Mouse (Mus musculus): ENCODE results near the gene Zfp865. TPM values are rescaled to one million over a fixed set of nuclear protein-coding genes. Genes with fewer than 3 reads are reported as not detected.

The Zfp865 gene
- total and polyA plus RNA-seq, 3 experiments = 13.8 to 16.9 (median 13.9) TPM

DNA sequence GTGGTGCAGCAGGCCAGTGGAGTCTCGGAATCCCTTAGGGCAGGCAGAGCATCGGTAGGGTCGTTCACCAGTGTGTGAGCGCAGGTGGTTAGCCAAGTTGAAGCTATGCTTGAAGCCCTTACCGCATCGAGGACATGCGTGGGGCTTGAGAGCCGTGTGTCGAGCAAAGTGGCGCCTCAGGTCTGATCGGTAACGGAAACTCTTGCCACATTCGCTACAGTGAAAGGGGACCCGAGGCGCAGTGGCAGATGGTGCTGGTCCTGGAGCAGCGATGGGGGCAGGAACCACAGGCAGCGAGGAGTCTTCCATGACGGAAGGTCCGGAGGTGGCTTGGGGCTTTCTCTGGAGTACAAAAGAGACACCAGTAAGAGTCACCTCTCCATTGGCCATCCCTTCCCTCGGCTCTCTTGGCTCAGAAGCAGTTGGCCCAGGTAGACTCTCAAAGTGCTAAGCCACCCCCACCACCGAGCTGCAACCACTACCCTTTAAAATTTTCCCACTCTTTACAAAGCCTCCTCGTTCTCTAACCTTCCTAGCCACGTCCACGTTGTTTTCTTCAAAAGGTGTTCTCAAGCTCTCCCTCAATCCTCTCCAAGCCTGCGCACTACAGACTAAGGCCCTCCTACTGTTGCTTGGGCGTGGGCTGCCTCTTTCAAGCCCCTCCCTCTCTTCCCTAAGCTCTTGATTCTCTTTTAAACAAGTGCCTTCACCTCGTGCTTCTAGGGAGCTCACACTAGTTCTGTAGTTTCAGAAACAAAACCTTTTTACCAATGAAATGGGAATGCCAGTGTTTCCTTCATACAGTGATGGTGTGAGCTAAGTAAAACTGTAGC lies 7.3 kb upstream of the Zfp865 start:
- no peak for DNase-seq
- TF ChIP-seq CTCF (IDR thresholded peaks at IDR 0.05) (no peak), POLR2A (IDR thresholded peaks at IDR 0.05; ENCODE audit: insufficient read depth, low read depth, low read length) (no peak), EP300 (IDR thresholded peaks at IDR 0.05; ENCODE audit: insufficient read depth, low read depth, low read length) (no peak)
- no peak overlapping the region for H3K27ac ChIP-seq
- no peak overlapping the region for H3K4me3 ChIP-seq
- no peaks in the 10 kb centered on the region for H3K36me3 ChIP-seq (ENCODE audit: control insufficient read depth, insufficient read depth, low read length)
- H3K79me2 ChIP-seq (replicated peaks; ENCODE audit: control insufficient read depth, insufficient read depth, low read length) = no peaks in the 10 kb centered on the region
- H3K27me3 ChIP-seq (ENCODE audit: control insufficient read depth, insufficient read depth, low read length) = no peaks in the 10 kb centered on the region
- intact Hi-C loops (cut with DNase I) = loop anchor here (2.0 to 10.0 kb wide), 3 partner anchors 16 to 358 kb away; partner anchors contain the start of genes Ppp6r1 and Zfp579
- 90% methylated on average over 27 of the region's 27 CpGs for WGBS
- H3K4me1 ChIP-seq (ENCODE audit: control insufficient read depth, insufficient read depth, low read length) = no peaks in the 10 kb centered on the region
- no peak overlapping the region for H3K9ac ChIP-seq (ENCODE audit: low read depth, low read length)

DNA sequence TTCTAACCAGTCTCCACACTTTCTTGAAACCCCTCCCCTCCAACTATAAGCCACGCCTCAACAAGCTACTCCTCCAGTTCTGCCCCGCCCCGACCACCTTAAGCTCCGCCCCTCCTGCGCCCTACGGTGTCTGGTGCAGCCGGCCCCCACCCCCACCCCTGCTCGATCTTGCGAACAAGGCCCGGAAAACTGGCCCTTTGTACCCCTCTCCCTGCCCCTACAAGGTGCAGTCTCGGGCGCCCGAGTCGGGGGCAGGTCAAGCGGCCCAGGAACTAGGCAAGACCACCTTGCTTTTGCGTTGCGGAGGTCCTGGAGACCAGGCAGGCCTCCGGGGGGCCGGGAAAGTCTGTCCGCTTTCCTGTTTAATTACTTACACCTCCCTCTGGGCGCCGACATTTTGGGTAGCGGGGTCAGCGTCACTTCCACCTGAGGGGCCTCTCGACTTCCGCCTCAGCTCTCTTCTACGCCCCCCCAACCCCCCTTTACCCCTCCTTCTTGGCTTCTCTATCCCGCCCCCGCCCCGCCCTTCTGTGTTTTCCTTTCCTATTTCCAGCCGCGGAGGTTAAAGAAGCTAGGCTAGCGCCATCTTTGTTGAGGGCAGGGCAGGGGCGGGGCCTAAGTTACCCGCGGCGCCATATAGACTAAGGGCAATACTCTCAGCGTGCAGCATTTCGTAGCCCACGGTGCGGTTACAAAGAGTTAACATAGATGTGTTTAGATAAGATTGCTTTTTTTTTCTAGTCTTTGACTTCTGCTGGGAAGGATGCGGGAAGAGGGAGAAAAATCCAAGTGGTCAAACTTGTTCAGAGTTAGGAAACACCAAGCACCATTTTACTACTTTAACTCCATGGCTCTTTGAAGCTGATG lies 5.7 kb upstream of the Zfp865 start, which contains the start of the genes Zfp524 and Fiz1:
TSS of gene Zfp524 (plus strand) at position 165 of the 867 bp plus-strand sequence.
TSS of gene Fiz1 (minus strand) at position 447 of the 867 bp plus-strand sequence.
- Histone ChIP-seq H3K27me3 (ENCODE audit: control insufficient read depth, insufficient read depth, low read length) (no peaks in the 10 kb centered on the region), H3K9ac (ENCODE audit: low read depth, low read length) (peak within 1 kb of the TSS; percentile 96), H3K27ac (peak within 1 kb of the TSS; percentile 97), H3K4me1 (ENCODE audit: control insufficient read depth, insufficient read depth, low read length) (peaks cover 2% of the 10 kb centered on the region; the same call in 1 of the 2 replicates), H3K79me2 (replicated peaks; ENCODE audit: control insufficient read depth, insufficient read depth, low read length) (no peaks in the 10 kb centered on the region), H3K36me3 (ENCODE audit: control insufficient read depth, insufficient read depth, low read length) (no peaks in the 10 kb centered on the region), H3K4me3 (peak within 1 kb of the TSS; percentile 87)
- under 1% methylated on average over 42 of the region's 42 CpGs for WGBS
- peak; percentile 96 to 99 for DNase-seq
- TF ChIP-seq POLR2A (IDR thresholded peaks at IDR 0.05; ENCODE audit: insufficient read depth, low read depth, low read length) (0 out of 2 replicates have a peak, but pooled peaks have one; percentile 28), EP300 (IDR thresholded peaks at IDR 0.05; ENCODE audit: insufficient read depth, low read depth, low read length) (no peak)
- intact Hi-C loops (cut with DNase I) = loop anchor here (1.0 to 10.0 kb wide), 4 partner anchors 48 to 360 kb away; partner anchors contain the start of genes Ppp6r1, U2af2 and Ube2s

GRCm38 (mm10) chr7:5015118-5016001 lies 4.8 kb upstream of the Zfp865 start, which contains the start of gene Gm44973:
TSS of gene Gm44973 (plus strand) at chr7:5015496.
- intact Hi-C loops (cut with DNase I) = loop anchor here (1.0 to 10.0 kb wide), 3 partner anchors 47 to 361 kb away; partner anchors contain the start of genes Ppp6r1, U2af2 and Ube2s
- TF ChIP-seq CTCF (IDR thresholded peaks at IDR 0.05) (no peak; the same call in 1 of the 2 replicates), POLR2A (IDR thresholded peaks at IDR 0.05; ENCODE audit: insufficient read depth, low read depth, low read length) (peak; percentile 54), EP300 (IDR thresholded peaks at IDR 0.05; ENCODE audit: insufficient read depth, low read depth, low read length) (no peak)
- Histone ChIP-seq H3K36me3 (ENCODE audit: control insufficient read depth, insufficient read depth, low read length) (no peaks in the 10 kb centered on the region), H3K4me1 (ENCODE audit: control insufficient read depth, insufficient read depth, low read length) (peaks cover 3% of the 10 kb centered on the region; the same call in 1 of the 2 replicates), H3K9ac (ENCODE audit: low read depth, low read length) (peak within 1 kb of the TSS; percentile 96), H3K4me3 (peak within 1 kb of the TSS; percentile 87), H3K27ac (peak within 1 kb of the TSS; percentile 97), H3K27me3 (ENCODE audit: control insufficient read depth, insufficient read depth, low read length) (no peaks in the 10 kb centered on the region), H3K79me2 (replicated peaks; ENCODE audit: control insufficient read depth, insufficient read depth, low read length) (no peaks in the 10 kb centered on the region)
- DNase-seq = peak; percentile 94 to 96
- under 1% methylated on average over 72 of the region's 76 CpGs for WGBS

- peaks cover 3% of the 10 kb centered on the region; the same call in 1 of the 2 replicates for H3K4me1 ChIP-seq (ENCODE audit: control insufficient read depth, insufficient read depth, low read length)
- H3K9ac ChIP-seq (ENCODE audit: low read depth, low read length) = peak overlapping the region; percentile 94
- TF ChIP-seq POLR2A (IDR thresholded peaks at IDR 0.05; ENCODE audit: insufficient read depth, low read depth, low read length) (no peak), CTCF (IDR thresholded peaks at IDR 0.05) (no peak), EP300 (IDR thresholded peaks at IDR 0.05; ENCODE audit: insufficient read depth, low read depth, low read length) (no peak)
- DNase-seq = no peak
- peak overlapping the region; percentile 97 for H3K27ac ChIP-seq
- WGBS = 58% methylated on average over 3 of the region's 3 CpGs
- peak overlapping the region; percentile 87 for H3K4me3 ChIP-seq
- no peaks in the 10 kb centered on the region for H3K36me3 ChIP-seq (ENCODE audit: control insufficient read depth, insufficient read depth, low read length)
- intact Hi-C loops (cut with DNase I) = loop anchor here (10.0 kb wide), 1 partner anchor 361 kb away; the partner anchor contains the start of gene Ppp6r1
- H3K27me3 ChIP-seq (ENCODE audit: control insufficient read depth, insufficient read depth, low read length) = no peaks in the 10 kb centered on the region
- H3K79me2 ChIP-seq (replicated peaks; ENCODE audit: control insufficient read depth, insufficient read depth, low read length) = no peaks in the 10 kb centered on the region
These were observed 4.1 kb upstream of the Zfp865 start for GRCm38 (mm10) chr7:5016057-5016456.

Measured in heart, adult 2 months (tissue).